Mouse (Mus musculus): Measurements from ENCODE around the gene Ccr9.

GRCm38 (mm10) chr9:123802896-123803295 is 124.7 kb downstream of the Ccr9 start:
- TF ChIP-seq CTCF (IDR thresholded peaks at IDR 0.05; ENCODE audit: extremely low read depth, insufficient read length, insufficient replicate concordance, low read depth, low read length) (no peak), POLR2A (IDR thresholded peaks at IDR 0.05; ENCODE audit: low read depth, low read length) (no peak)
